In genomic region chr9:102181810-102182490, GRCm38 (mm10) we compare ENCODE assay signal across 9 mouse cellular contexts.
DNase-seq lines count a peak whose midpoint lies in the region; ATAC-seq and TF ChIP-seq lines count a peak whose summit lies in the region.
"Had no signal": no experiment of that assay in that cellular context is flagged by ENCODE, and none has a peak within 500 bp of the region (broad histone marks: within the 10 kb centered on the region; RNA-seq: fewer than 3 reads in every experiment).

No protein-coding gene starts in this region.

- H3K4me1 ChIP-seq in forebrain, embryonic 11.5 days (replicated peaks; ENCODE audit: control insufficient read depth, insufficient read depth, low read length) = peaks cover 11% of the 10 kb centered on the region; the same call in 1 of the 2 replicates
- H3K4me1 ChIP-seq in hindbrain, embryonic 15.5 days (replicated peaks) = peaks cover 31% of the 10 kb centered on the region
- H3K4me1 ChIP-seq in neural tube, embryonic 14.5 days (ENCODE audit: control insufficient read depth, insufficient read depth, low read length) = no peaks in the 10 kb centered on the region
- H3K4me1 ChIP-seq in intestine, postnatal 0 days (replicated peaks; ENCODE audit: control insufficient read depth, insufficient read depth, low read length) = no peaks in the 10 kb centered on the region

- H3K4me2 ChIP-seq in forebrain, embryonic 11.5 days (ENCODE audit: low read depth, low read length, severe bottlenecking) = peak overlapping the region; percentile 6; the same call in 1 of the 2 replicates
- H3K4me2 ChIP-seq in hindbrain, embryonic 15.5 days = no peak overlapping the region
- no peak overlapping the region for H3K4me2 ChIP-seq in neural tube, embryonic 14.5 days (ENCODE audit: low read depth, low read length)
- no peak overlapping the region for H3K4me2 ChIP-seq in intestine, postnatal 0 days (replicated peaks; ENCODE audit: low read depth)

- no peaks in the 10 kb centered on the region for H3K36me3 ChIP-seq in forebrain, embryonic 11.5 days (ENCODE audit: control insufficient read depth, insufficient read depth, low read length)
- no peaks in the 10 kb centered on the region for H3K36me3 ChIP-seq in hindbrain, embryonic 15.5 days
- no peaks in the 10 kb centered on the region for H3K36me3 ChIP-seq in neural tube, embryonic 14.5 days (ENCODE audit: control insufficient read depth, insufficient read depth, low read length)
- no peaks in the 10 kb centered on the region for H3K36me3 ChIP-seq in intestine, postnatal 0 days (ENCODE audit: control insufficient read depth, insufficient read depth)

- H3K9me3 ChIP-seq in forebrain, embryonic 11.5 days (ENCODE audit: control insufficient read depth, low read length) = no peaks in the 10 kb centered on the region
- H3K9me3 ChIP-seq in hindbrain, embryonic 15.5 days = no peaks in the 10 kb centered on the region
- no peaks in the 10 kb centered on the region for H3K9me3 ChIP-seq in neural tube, embryonic 14.5 days (ENCODE audit: control insufficient read depth, low read length)
- H3K9me3 ChIP-seq in intestine, postnatal 0 days (ENCODE audit: control insufficient read depth) = no peaks in the 10 kb centered on the region

- TF ChIP-seq CTCF in layer of hippocampus, adult 2 months (conservative IDR thresholded peaks at IDR 0.05) = no peak
- no peak for TF ChIP-seq CTCF in intestine, postnatal 0 days (IDR thresholded peaks at IDR 0.05; ENCODE audit: low read depth)

- H3K9ac ChIP-seq in forebrain, embryonic 11.5 days (ENCODE audit: low read length) = no peak overlapping the region
- no peak overlapping the region for H3K9ac ChIP-seq in hindbrain, embryonic 15.5 days
- H3K9ac ChIP-seq in neural tube, embryonic 14.5 days (replicated peaks; ENCODE audit: low read depth, low read length) = no peak overlapping the region
- no peak overlapping the region for H3K9ac ChIP-seq in intestine, postnatal 0 days (ENCODE audit: low read depth, low read length)
- H3K9ac ChIP-seq: liver, embryonic 14.5 days had no signal

- 24% methylated on average over 10 of the region's 10 CpGs for WGBS in forebrain, embryonic 11.5 days
- WGBS in hindbrain, embryonic 15.5 days = 48% methylated on average over 10 of the region's 10 CpGs
- WGBS in neural tube, embryonic 14.5 days = 48% methylated on average over 10 of the region's 10 CpGs
- WGBS in intestine, postnatal 0 days = 81% methylated on average over 10 of the region's 10 CpGs

- H3K4me3 ChIP-seq in layer of hippocampus, adult 2 months = no peak overlapping the region
- H3K4me3 ChIP-seq in forebrain, embryonic 11.5 days (ENCODE audit: low read depth, low read length) = no peak overlapping the region
- no peak overlapping the region for H3K4me3 ChIP-seq in hindbrain, embryonic 15.5 days
- H3K4me3 ChIP-seq in neural tube, embryonic 14.5 days (ENCODE audit: low read depth, low read length) = no peak overlapping the region
- H3K4me3 ChIP-seq in intestine, postnatal 0 days (ENCODE audit: low read depth, low read length) = no peak overlapping the region

- H3K27ac ChIP-seq in layer of hippocampus, adult 2 months = peak overlapping the region; percentile 64
- peak overlapping the region; percentile 27; the same call in 1 of the 2 replicates for H3K27ac ChIP-seq in forebrain, embryonic 11.5 days (ENCODE audit: low read depth, low read length)
- H3K27ac ChIP-seq in hindbrain, embryonic 15.5 days (replicated peaks) = no peak overlapping the region
- peak overlapping the region; percentile 22; the same call in 1 of the 2 replicates for H3K27ac ChIP-seq in neural tube, embryonic 14.5 days (ENCODE audit: low read depth, low read length)
- H3K27ac ChIP-seq in intestine, postnatal 0 days (ENCODE audit: low read depth, low read length) = no peak overlapping the region
- H3K27ac ChIP-seq: liver, embryonic 14.5 days had no signal

- peak; percentile 73 for ATAC-seq in forebrain, embryonic 11.5 days (replicated peaks; ENCODE audit: low FRiP score)
- ATAC-seq in hindbrain, embryonic 15.5 days (ENCODE audit: low FRiP score, low read depth) = peak; percentile 52
- peak; percentile 54; the same call in 1 of the 2 replicates for ATAC-seq in neural tube, embryonic 14.5 days (ENCODE audit: low read depth)
- no peak for ATAC-seq in intestine, postnatal 0 days

- peaks cover 25% of the 10 kb centered on the region for H3K27me3 ChIP-seq in forebrain, embryonic 11.5 days (ENCODE audit: control insufficient read depth, insufficient read depth, low read length)
- no peaks in the 10 kb centered on the region for H3K27me3 ChIP-seq in hindbrain, embryonic 15.5 days
- H3K27me3 ChIP-seq in neural tube, embryonic 14.5 days (ENCODE audit: control insufficient read depth, insufficient read depth, low read length) = no peaks in the 10 kb centered on the region
- H3K27me3 ChIP-seq in intestine, postnatal 0 days (replicated peaks; ENCODE audit: control insufficient read depth, insufficient read depth, low read length) = no peaks in the 10 kb centered on the region

- no peak for DNase-seq in layer of hippocampus, adult 2 months (ENCODE audit: low spot score in 2 of 2)
- DNase-seq in layer of hippocampus, adult 9-10 months (ENCODE audit: low spot score) = no peak
- peak; percentile 70 for DNase-seq in forebrain, embryonic 11.5 days (ENCODE audit: low spot score)
- no peak for DNase-seq in thymus, postnatal 36 days
- DNase-seq in adrenal gland, adult 8-10 months = no peak

Comparison
In these comparisons a context has a peak if more than half of its experiments do, and no peak if none do; other contexts are left out.
1. H3K27ac ChIP-seq: peak in layer of hippocampus, adult 2 months (single experiment), forebrain, embryonic 11.5 days (single experiment) and neural tube, embryonic 14.5 days (single experiment); none in hindbrain, embryonic 15.5 days (single experiment) and intestine, postnatal 0 days (single experiment).